Mouse (Mus musculus) MEL (cell line): ENCODE data around the gene Pcbp4. TPM values are rescaled to one million over a fixed set of nuclear protein-coding genes. Genes with fewer than 3 reads are reported as not detected.

Source experiments
- DNase-seq: peaks from one replicate; pipeline ENCODE4 v3.0.0; 2011; ENCODE audit warnings: low read depth, low spot score
- H3K27ac ChIP-seq: 2 replicates; pipeline ENCODE4 v1.5.1; 2012; ENCODE audit warnings: low read depth, mild to moderate bottlenecking, control low read depth, low read length, moderate library complexity; ENCODE audit not compliant: control insufficient read depth
- H3K27me3 ChIP-seq, 2 experiments: fragments of 150-350 bp in 1 of 2; sonication (generic) in 1 of 2; 2 replicates each; pipeline ENCODE4 v1.6.1; 2012; ENCODE audit warnings: low read length in 2 of 2, mild to moderate bottlenecking in 2 of 2, improper control_type of control experiment in 1 of 2, moderate library complexity in 1 of 2; ENCODE audit not compliant: insufficient read depth in 2 of 2, control insufficient read depth in 1 of 2
- H3K36me3 ChIP-seq, 2 experiments: 2 replicates each; pipeline ENCODE4 v1.6.1; 2012 to 2014; ENCODE audit warnings: low read length in 2 of 2, improper control_type of control experiment in 1 of 2, inconsistent platforms in 1 of 2, mild to moderate bottlenecking in 1 of 2; ENCODE audit not compliant: insufficient read depth in 2 of 2, control insufficient read depth in 1 of 2
- H3K4me1 ChIP-seq, 2 experiments: fragments of 150-350 bp in 1 of 2; sonication (generic) in 1 of 2; 2 replicates each; pipeline ENCODE4 v1.6.1; 2012; ENCODE audit warnings: low read length in 2 of 2, improper control_type of control experiment in 1 of 2, mild to moderate bottlenecking in 1 of 2; ENCODE audit not compliant: insufficient read depth in 2 of 2, control insufficient read depth in 1 of 2
- H3K4me3 ChIP-seq, 2 experiments: fragments of 150-350 bp in 1 of 2; sonication (generic) in 1 of 2; 2 replicates each; pipeline ENCODE4 v1.5.1; 2012; ENCODE audit warnings: low read depth in 2 of 2, low read length in 2 of 2, mild to moderate bottlenecking in 2 of 2, moderate library complexity in 2 of 2, control low read depth in 1 of 2, improper control_type of control experiment in 1 of 2; ENCODE audit not compliant: control insufficient read depth in 1 of 2, insufficient read depth in 1 of 2
- H3K79me2 ChIP-seq: 2 replicates; pipeline ENCODE4 v1.6.1; 2012; ENCODE audit warnings: mild to moderate bottlenecking, low read length, moderate library complexity; ENCODE audit not compliant: control insufficient read depth, poor library complexity, insufficient read depth
- H3K9ac ChIP-seq: 2 replicates; pipeline ENCODE4 v1.6.1; 2012; ENCODE audit warnings: low read depth, mild to moderate bottlenecking, control low read depth, low read length, moderate library complexity; ENCODE audit not compliant: control insufficient read depth, poor library complexity, severe bottlenecking
- H3K9me3 ChIP-seq: fragments of 150-350 bp; sonication (generic); replicated peaks from 2 replicates; pipeline ENCODE4 v1.6.1; 2012; ENCODE audit warnings: mild to moderate bottlenecking, low read length, improper control_type of control experiment, moderate library complexity; ENCODE audit not compliant: insufficient read depth
- CHD1 ChIP-seq: IDR thresholded peaks from 2 replicates; pipeline ENCODE4 v1.6.1; 2012; ENCODE audit warnings: low read depth, mild to moderate bottlenecking, inconsistent platforms, low read length, improper control_type of control experiment
- CHD2 ChIP-seq: IDR thresholded peaks from 2 replicates; pipeline ENCODE4 v1.6.1; 2011; ENCODE audit warnings: low read length, improper control_type of control experiment
- EP300 ChIP-seq, 2 experiments: IDR thresholded peaks; 2 replicates each; pipeline ENCODE4 v1.6.1; 2011; ENCODE audit warnings: improper control_type of control experiment in 2 of 2, low read length in 2 of 2, low read depth in 1 of 2, mild to moderate bottlenecking in 1 of 2
- JUND ChIP-seq: IDR thresholded peaks from 2 replicates; pipeline ENCODE4 v1.6.1; 2011; ENCODE audit warnings: low read depth, mild to moderate bottlenecking, improper control_type of control experiment, low read length
- MAZ ChIP-seq: IDR thresholded peaks from 2 replicates; pipeline ENCODE4 v1.6.1; 2012; ENCODE audit warnings: low read depth, mild to moderate bottlenecking, inconsistent platforms, low read length, improper control_type of control experiment
- MEF2A ChIP-seq: IDR thresholded peaks from 2 replicates; pipeline ENCODE4 v1.6.1; 2014; ENCODE audit warnings: low read depth, mild to moderate bottlenecking, inconsistent platforms, low read length, improper control_type of control experiment; ENCODE audit not compliant: poor library complexity, insufficient replicate concordance, severe bottlenecking; ENCODE audit errors: extremely low read depth
- MXI1 ChIP-seq: IDR thresholded peaks from 2 replicates; pipeline ENCODE4 v1.6.1; 2011; ENCODE audit warnings: mild to moderate bottlenecking, low read depth, low read length, improper control_type of control experiment
- MYB ChIP-seq: IDR thresholded peaks from 2 replicates; pipeline ENCODE4 v1.6.1; 2011; ENCODE audit warnings: mild to moderate bottlenecking, low read depth, low read length, improper control_type of control experiment
- NELFE ChIP-seq: IDR thresholded peaks from 2 replicates; pipeline ENCODE4 v1.6.1; 2011; ENCODE audit warnings: low read depth, low read length, improper control_type of control experiment
- POLR2A ChIP-seq, 2 experiments: IDR thresholded peaks; 2 replicates each; pipeline ENCODE4 v1.6.1; 2011 to 2012; ENCODE audit warnings: low read length in 2 of 2, mild to moderate bottlenecking in 2 of 2, control low read depth in 1 of 2, improper control_type of control experiment in 1 of 2, low read depth in 1 of 2, moderate library complexity in 1 of 2; ENCODE audit not compliant: control insufficient read depth in 1 of 2, insufficient read depth in 1 of 2, poor library complexity in 1 of 2
- POLR2AphosphoS5 ChIP-seq: IDR thresholded peaks from 2 replicates; pipeline ENCODE4 v1.6.1; 2012; ENCODE audit warnings: low read depth, borderline replicate concordance, mild to moderate bottlenecking, inconsistent platforms, low read length, moderate library complexity, mixed read lengths
- RAD21 ChIP-seq: IDR thresholded peaks from 2 replicates; pipeline ENCODE4 v1.6.1; 2011; ENCODE audit warnings: mild to moderate bottlenecking, low read depth, low read length, improper control_type of control experiment
- SMC3 ChIP-seq: IDR thresholded peaks from 2 replicates; pipeline ENCODE4 v1.6.1; 2011; ENCODE audit warnings: low read depth, low read length, improper control_type of control experiment
- TCF12 ChIP-seq: IDR thresholded peaks from 2 replicates; pipeline ENCODE4 v1.6.1; 2014; ENCODE audit warnings: low read depth, mild to moderate bottlenecking, inconsistent platforms, low read length, improper control_type of control experiment, moderate library complexity
- UBTF ChIP-seq: IDR thresholded peaks from 2 replicates; pipeline ENCODE4 v1.6.1; 2012; ENCODE audit warnings: low read depth, mild to moderate bottlenecking, inconsistent platforms, low read length, improper control_type of control experiment, moderate library complexity, borderline replicate concordance; ENCODE audit not compliant: insufficient read depth
- ZKSCAN1 ChIP-seq: IDR thresholded peaks from 2 replicates; pipeline ENCODE4 v1.6.1; 2012; ENCODE audit warnings: low read depth, mild to moderate bottlenecking, inconsistent platforms, low read length, improper control_type of control experiment, moderate library complexity
- ZNF384 ChIP-seq: IDR thresholded peaks from 2 replicates; pipeline ENCODE4 v1.6.1; 2012; ENCODE audit warnings: low read depth, mild to moderate bottlenecking, inconsistent platforms, low read length, improper control_type of control experiment
- polyA plus RNA-seq, 2 experiments: library from polyadenylated mRNA; stranded (reverse) in 1 of 2; unstranded in 1 of 2; fragments of >175 nt in 1 of 2; fragments of >200 nt in 1 of 2; gene quantifications; 2 replicates each; pipeline versions ENCODE4 v1.2.1 to v1.2.4; 2012; ENCODE audit warnings: low replicate concordance in 2 of 2, low read depth in 1 of 2; ENCODE audit not compliant: insufficient read length in 2 of 2, insufficient read depth in 1 of 2, missing spikeins in 1 of 2
- total RNA-seq: library from RNA; depleted of rRNA; stranded (reverse); fragments of 300-350 nt; gene quantifications from 2 replicates; pipeline ENCODE4 v1.2.3, GENCODE M21; 2012

The Pcbp4 gene
- total and polyA plus RNA-seq, 3 experiments = 7.7 to 36.6 TPM; not detected in 1

DNA sequence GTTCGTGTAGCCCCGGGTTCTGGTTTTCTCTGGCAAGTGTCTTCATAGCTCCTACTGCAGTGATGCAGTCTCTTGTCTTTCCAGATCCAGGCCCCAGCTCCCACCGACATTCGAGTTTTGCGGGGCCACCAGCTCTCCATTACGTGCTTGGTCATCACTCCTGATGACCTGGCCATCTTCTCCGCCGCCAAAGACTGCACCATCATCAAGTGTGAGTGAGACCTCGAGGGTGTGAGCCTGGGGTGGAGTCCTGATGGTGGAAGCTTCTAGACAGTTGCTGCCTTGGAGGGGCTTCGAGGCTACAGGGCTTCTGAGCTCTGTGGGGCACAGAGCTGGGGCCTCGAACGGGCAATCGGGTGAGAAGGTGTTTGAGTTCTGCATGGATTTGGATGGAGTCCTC, 28.6 kb downstream of the Pcbp4 start (continued):
- TF ChIP-seq EP300 (IDR thresholded peaks at IDR 0.05; ENCODE audit: low read depth in 1 of 2, low read length in 2 of 2) (no peak), CHD2 (no peak), POLR2A (IDR thresholded peaks at IDR 0.05; ENCODE audit: control insufficient read depth in 1 of 2, insufficient read depth in 1 of 2, low read depth in 1 of 2, low read length in 2 of 2, poor library complexity in 1 of 2) (no peak)

DNA sequence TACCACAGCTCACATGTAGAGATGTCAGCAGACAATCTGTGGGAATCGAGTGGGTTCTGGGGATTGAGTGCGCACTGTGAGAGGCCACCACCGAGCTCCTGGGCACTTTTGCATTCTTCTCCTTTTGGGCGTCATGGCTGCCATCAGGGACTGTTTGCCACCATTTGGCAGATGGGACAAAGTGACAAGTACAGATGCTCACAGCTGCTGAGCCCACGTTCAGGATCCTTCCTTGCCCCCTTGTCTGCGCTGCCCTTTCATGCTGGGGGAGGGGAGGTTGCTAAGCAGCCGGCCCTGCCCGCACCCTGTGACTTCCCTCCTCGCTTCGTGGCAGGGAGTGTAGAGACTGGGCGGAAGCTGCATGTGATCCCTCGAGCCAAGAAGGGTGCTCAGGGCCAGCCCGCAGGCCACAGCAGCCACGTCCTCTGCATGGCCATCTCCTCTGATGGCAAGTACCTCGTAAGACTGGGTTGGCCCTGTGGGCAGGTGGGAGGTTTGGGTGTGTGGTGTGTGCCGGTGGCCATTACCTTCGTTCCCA, 29.6 kb downstream of the Pcbp4 start:
- Histone ChIP-seq H3K9ac (no peak overlapping the region), H3K27ac (no peak overlapping the region), H3K36me3 (peaks cover 0 to 3% of the 10 kb centered on the region in 2 experiments; a peak in 3 of 4 replicates), H3K27me3 (no peaks in the 10 kb centered on the region), H3K4me3 (no peak overlapping the region), H3K4me1 (peaks cover 0 to 9% of the 10 kb centered on the region in 2 experiments; a peak in 3 of 4 replicates), H3K9me3 (no peaks in the 10 kb centered on the region), H3K79me2 (peaks cover 22% of the 10 kb centered on the region)
- DNase-seq = no peak
- TF ChIP-seq EP300 (IDR thresholded peaks at IDR 0.05; ENCODE audit: low read depth in 1 of 2, low read length in 2 of 2) = no peak

DNA sequence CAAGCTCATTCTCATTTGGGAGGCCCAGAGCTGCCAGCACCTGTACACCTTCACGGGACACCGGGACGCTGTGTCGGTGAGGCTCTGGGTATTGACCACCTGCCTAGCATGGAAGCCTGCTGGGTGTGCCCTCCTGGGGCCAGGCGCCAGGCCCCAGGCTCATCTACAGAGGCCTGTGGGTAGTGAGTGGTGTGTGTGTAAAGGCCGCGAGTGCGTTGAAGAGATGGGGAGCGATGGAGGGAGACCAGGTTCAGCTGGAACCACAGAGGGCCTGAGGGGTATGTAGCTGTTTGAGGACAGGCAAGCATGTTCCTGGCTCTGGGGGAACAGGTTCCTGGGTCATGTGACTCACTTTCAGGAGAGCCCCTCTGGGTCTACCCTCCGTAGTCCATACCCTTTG, 30.0 kb downstream of the Pcbp4 start:
- DNase-seq = no peak
- H3K27ac ChIP-seq = no peak overlapping the region
- no peaks in the 10 kb centered on the region for H3K9me3 ChIP-seq
- no peak for TF ChIP-seq POLR2AphosphoS5
- no peak for TF ChIP-seq UBTF
- H3K4me3 ChIP-seq = no peak overlapping the region
- H3K4me1 ChIP-seq = peaks cover 0 to 7% of the 10 kb centered on the region in 2 experiments; a peak in 3 of 4 replicates
- no peaks in the 10 kb centered on the region for H3K27me3 ChIP-seq
- H3K9ac ChIP-seq = no peak overlapping the region
- H3K79me2 ChIP-seq = peaks cover 17% of the 10 kb centered on the region
- H3K36me3 ChIP-seq = peaks cover 0 to 2% of the 10 kb centered on the region in 2 experiments; a peak in 3 of 4 replicates

DNA sequence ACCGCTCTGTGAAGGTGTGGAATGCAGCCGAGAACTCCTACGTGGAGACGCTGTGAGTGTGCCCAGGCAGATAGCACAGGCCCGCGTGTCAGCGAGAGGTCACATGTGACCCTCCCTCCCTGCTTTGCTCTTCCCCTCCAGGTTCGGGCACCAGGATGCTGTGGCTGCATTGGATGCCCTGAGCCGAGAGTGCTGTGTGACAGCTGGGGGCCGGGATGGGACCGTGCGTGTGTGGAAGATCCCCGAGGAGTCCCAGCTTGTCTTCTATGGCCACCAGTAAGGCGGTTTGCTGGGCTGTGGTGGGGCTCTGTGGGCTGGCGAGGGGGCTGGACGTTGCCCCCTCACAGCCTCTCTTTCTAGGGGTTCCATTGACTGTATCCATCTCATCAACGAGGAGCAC, 30.5 kb downstream of the Pcbp4 start:
- Histone ChIP-seq H3K36me3 (no peaks in the 10 kb centered on the region; a peak in 2 of 4 replicates), H3K27me3 (no peaks in the 10 kb centered on the region), H3K9ac (no peak overlapping the region), H3K79me2 (peaks cover 13% of the 10 kb centered on the region), H3K4me3 (no peak overlapping the region), H3K4me1 (0 out of 4 replicates have a peak, but pooled peaks cover 0 to 4% of the 10 kb centered on the region in 2 experiments), H3K27ac (no peak overlapping the region), H3K9me3 (no peaks in the 10 kb centered on the region)
- no peak for DNase-seq
- TF ChIP-seq MAZ (no peak), ZNF384 (no peak), CHD1 (no peak), POLR2AphosphoS5 (no peak), RAD21 (no peak), EP300 (IDR thresholded peaks at IDR 0.05; ENCODE audit: low read depth in 1 of 2, low read length in 2 of 2) (no peak), SMC3 (no peak), POLR2A (IDR thresholded peaks at IDR 0.05; ENCODE audit: control insufficient read depth in 1 of 2, insufficient read depth in 1 of 2, low read depth in 1 of 2, low read length in 2 of 2, poor library complexity in 1 of 2) (no peak), JUND (no peak), TCF12 (no peak), MXI1 (no peak), MYB (no peak), ZKSCAN1 (no peak), MEF2A (no peak), NELFE (no peak)
